In the genomic region with DNA sequence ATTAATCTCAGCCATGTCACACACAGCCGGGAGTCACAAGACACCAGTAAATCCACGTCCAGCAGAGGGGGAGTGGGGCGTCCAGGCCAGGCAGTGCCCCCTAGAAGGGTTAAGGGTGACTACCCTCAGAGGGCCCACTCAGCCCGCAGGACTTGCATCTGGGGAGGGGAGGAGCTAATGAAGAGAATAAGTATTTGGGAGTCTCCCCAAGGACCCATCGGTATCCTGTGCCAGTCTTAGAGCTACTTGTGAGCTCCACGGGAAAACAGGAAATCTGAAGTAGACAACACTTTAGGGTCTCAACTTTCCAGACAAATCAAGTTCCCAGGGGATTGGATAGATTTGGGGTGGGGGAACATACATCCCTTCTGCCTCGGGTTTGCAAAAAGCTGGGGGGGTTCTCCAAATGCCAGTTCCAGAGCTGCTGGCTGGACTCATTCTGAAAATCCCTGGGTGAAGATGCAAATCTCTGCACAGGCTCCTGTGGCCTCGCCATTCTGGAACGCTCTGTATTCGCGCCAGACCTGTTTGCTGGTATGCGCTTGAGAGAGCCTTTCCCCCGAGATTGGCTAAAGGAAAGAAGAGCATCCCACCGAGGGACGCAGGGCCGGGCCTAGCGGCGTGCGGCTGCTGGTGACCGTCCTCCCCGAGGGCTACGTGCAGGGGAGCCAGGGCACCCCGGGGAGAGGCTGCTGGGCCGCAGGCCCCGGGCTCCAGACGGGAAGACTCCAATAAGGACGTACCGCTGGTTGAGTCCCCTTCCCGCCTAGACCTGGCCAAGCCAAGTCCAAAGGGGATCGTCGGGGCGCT, we compare ENCODE assay signal across 8 mouse cellular contexts. TPM values are rescaled to one million over a fixed set of nuclear protein-coding genes. Genes with fewer than 3 reads are reported as not detected.
DNase-seq lines count a peak whose midpoint lies in the region; ATAC-seq and TF ChIP-seq lines count a peak whose summit lies in the region.

No protein-coding gene starts in this region.

- H3K27ac ChIP-seq in embryonic facial prominence, embryonic 14.5 days (replicated peaks; ENCODE audit: low read depth, low read length) = peak overlapping the region; percentile 89
- peak overlapping the region; percentile 92 for H3K27ac ChIP-seq in limb, embryonic 12.5 days
- H3K27ac ChIP-seq in neural tube, embryonic 12.5 days = peak overlapping the region; percentile 83

- H3K36me3 ChIP-seq in C2C12 (ENCODE audit: control insufficient read depth, insufficient read depth) = no peaks in the 10 kb centered on the region
- peaks cover 26% of the 10 kb centered on the region for H3K36me3 ChIP-seq in embryonic facial prominence, embryonic 14.5 days (ENCODE audit: control insufficient read depth, insufficient read depth, low read length)
- H3K36me3 ChIP-seq in limb, embryonic 12.5 days = peaks cover 34% of the 10 kb centered on the region
- H3K36me3 ChIP-seq in neural tube, embryonic 12.5 days = peaks cover 24% of the 10 kb centered on the region

- DNase-seq in frontal cortex, postnatal 14 days (ENCODE audit: low spot score in 2 of 2) = no peak
- peak; percentile 27 for DNase-seq in embryonic facial prominence, embryonic 14.5 days (ENCODE audit: low spot score)
- DNase-seq in gastrocnemius, adult 18-20 months (ENCODE audit: low spot score) = no peak
- DNase-seq in B cell, adult 2 months = no peak

- peak; percentile 53 for ATAC-seq in frontal cortex, adult (ENCODE audit: low TSS enrichment)
- no peak for ATAC-seq in embryonic facial prominence, embryonic 14.5 days (ENCODE audit: low read depth)
- ATAC-seq in limb, embryonic 12.5 days (ENCODE audit: insufficient number of reproducible peaks, insufficient read depth, low FRiP score, low TSS enrichment, low read depth) = no peak; the same call in 1 of the 2 replicates
- ATAC-seq in neural tube, embryonic 12.5 days (ENCODE audit: low FRiP score, low read depth) = peak; percentile 60; the same call in 1 of the 2 replicates

- no peaks in the 10 kb centered on the region for H3K27me3 ChIP-seq in C2C12 (ENCODE audit: control insufficient read depth, insufficient read depth, insufficient read length)
- H3K27me3 ChIP-seq in embryonic facial prominence, embryonic 14.5 days (replicated peaks; ENCODE audit: control insufficient read depth, insufficient read depth, low read length) = no peaks in the 10 kb centered on the region
- H3K27me3 ChIP-seq in limb, embryonic 12.5 days = no peaks in the 10 kb centered on the region
- no peaks in the 10 kb centered on the region for H3K27me3 ChIP-seq in neural tube, embryonic 12.5 days (replicated peaks)

- no peaks in the 10 kb centered on the region for H3K79me3 ChIP-seq in C2C12 (ENCODE audit: low read depth)

- peak overlapping the region; percentile 73 for H3ac ChIP-seq in C2C12 (ENCODE audit: control insufficient read depth, insufficient read length, low read depth)

- peaks cover 8% of the 10 kb centered on the region; the same call in 1 of the 2 replicates for H3K4me1 ChIP-seq in embryonic facial prominence, embryonic 14.5 days (ENCODE audit: control insufficient read depth, insufficient read depth, low read length)
- H3K4me1 ChIP-seq in limb, embryonic 12.5 days (replicated peaks) = peaks cover 21% of the 10 kb centered on the region
- H3K4me1 ChIP-seq in neural tube, embryonic 12.5 days = peaks cover 18% of the 10 kb centered on the region

- peak overlapping the region; percentile 55 for H3K4me3 ChIP-seq in C2C12 (ENCODE audit: insufficient read depth, poor library complexity, severe bottlenecking)
- peak overlapping the region; percentile 58 for H3K4me3 ChIP-seq in embryonic facial prominence, embryonic 14.5 days (ENCODE audit: low read depth, low read length)
- peak overlapping the region; percentile 71 for H3K4me3 ChIP-seq in limb, embryonic 12.5 days (replicated peaks)
- peak overlapping the region; percentile 63 for H3K4me3 ChIP-seq in neural tube, embryonic 12.5 days

- peak overlapping the region; percentile 73 for H3K9ac ChIP-seq in embryonic facial prominence, embryonic 14.5 days (ENCODE audit: low read depth, low read length)
- H3K9ac ChIP-seq in limb, embryonic 12.5 days (replicated peaks) = peak overlapping the region; percentile 89
- peak overlapping the region; percentile 79 for H3K9ac ChIP-seq in neural tube, embryonic 12.5 days

- H3K9me3 ChIP-seq in embryonic facial prominence, embryonic 14.5 days (ENCODE audit: control insufficient read depth, low read length) = no peaks in the 10 kb centered on the region
- no peaks in the 10 kb centered on the region for H3K9me3 ChIP-seq in limb, embryonic 12.5 days
- no peaks in the 10 kb centered on the region for H3K9me3 ChIP-seq in neural tube, embryonic 12.5 days

- no peak for TF ChIP-seq CTCF in C2C12 (IDR thresholded peaks at IDR 0.05; ENCODE audit: control insufficient read depth, insufficient read depth, insufficient read length)

- 1% methylated on average over 23 of the region's 32 CpGs for WGBS in embryonic facial prominence, embryonic 14.5 days
- 1% methylated on average over 32 of the region's 32 CpGs for WGBS in limb, embryonic 12.5 days
- WGBS in neural tube, embryonic 12.5 days = 1% methylated on average over 32 of the region's 32 CpGs

- no peaks in the 10 kb centered on the region for H3K79me2 ChIP-seq in C2C12 (ENCODE audit: control insufficient read depth, insufficient read depth)

- peak overlapping the region; percentile 60 for H3K4me2 ChIP-seq in embryonic facial prominence, embryonic 14.5 days (ENCODE audit: low read depth, low read length)
- H3K4me2 ChIP-seq in limb, embryonic 12.5 days = peak overlapping the region; percentile 75
- H3K4me2 ChIP-seq in neural tube, embryonic 12.5 days (replicated peaks) = peak overlapping the region; percentile 85

TF ChIP-seq in C2C12, 6 proteins besides CTCF, POLR2A, EP300 and RAD21:
- TF ChIP-seq MYOG (IDR thresholded peaks at IDR 0.05; ENCODE audit: control insufficient read depth, extremely low read depth, insufficient read length) (no peak), FOSL1 (IDR thresholded peaks at IDR 0.05; ENCODE audit: insufficient read depth, low read length, poor library complexity, severe bottlenecking) (no peak), MYOD1 (IDR thresholded peaks at IDR 0.05; ENCODE audit: control insufficient read depth, insufficient read length, low read depth) (no peak), USF1 (IDR thresholded peaks at IDR 0.05; ENCODE audit: low read depth) (no peak), CEBPB (IDR thresholded peaks at IDR 0.05; ENCODE audit: low read depth) (no peak), MAX (IDR thresholded peaks at IDR 0.05) (no peak)

RNA-seq across cellular contexts. Expression of gene Crocc, which starts 0.5 kb away (rescaled TPM):
- polyA plus RNA-seq in C2C12 (2012; fragmentation: generic; extraction: Trizol) = 6.0 TPM
- 5.1 and 6.2 TPM in 2 replicates for polyA plus RNA-seq in embryonic facial prominence, embryonic 14.5 days (2014; fragmentation: Nextera tagmentation; extraction: Ambion mirVana)
- 11.1 and 13.2 TPM in 2 replicates for polyA plus RNA-seq in limb, embryonic 12.5 days (2016; fragmentation: Nextera tagmentation; extraction: Ambion mirVana)
- polyA plus RNA-seq in neural tube, embryonic 12.5 days (2016; fragmentation: Nextera tagmentation; extraction: Ambion mirVana) = 11.7 and 12.8 TPM in 2 replicates
- 1 to 10 TPM; 2.0 to 2.5 TPM for total RNA-seq in gastrocnemius, adult 18-20 months (2021)

RNA-seq across cellular contexts. Expression of gene Necap2, which starts 18.3 kb away (rescaled TPM):
- polyA plus RNA-seq in C2C12 (2012; fragmentation: generic; extraction: Trizol) = 70.2 TPM
- 66.5 and 78.8 TPM in 2 replicates for polyA plus RNA-seq in embryonic facial prominence, embryonic 14.5 days (2014; fragmentation: Nextera tagmentation; extraction: Ambion mirVana)
- 87.1 and 87.7 TPM in 2 replicates for polyA plus RNA-seq in limb, embryonic 12.5 days (2016; fragmentation: Nextera tagmentation; extraction: Ambion mirVana)
- 55.0 and 61.2 TPM in 2 replicates for polyA plus RNA-seq in neural tube, embryonic 12.5 days (2016; fragmentation: Nextera tagmentation; extraction: Ambion mirVana)
- total RNA-seq in gastrocnemius, adult 18-20 months (2021) = 10 to 100 TPM; 12.9 to 16.2 TPM

RNA-seq across cellular contexts. Expression of gene Spata21, which starts 28.3 kb away (rescaled TPM):
- not detected for polyA plus RNA-seq in C2C12 (2012; fragmentation: generic; extraction: Trizol)
- polyA plus RNA-seq in embryonic facial prominence, embryonic 14.5 days (2014; fragmentation: Nextera tagmentation; extraction: Ambion mirVana) = 0.33 TPM in 1 of 2 replicates, not detected in the other
- 0.28 TPM in 1 of 2 replicates, not detected in the other for polyA plus RNA-seq in limb, embryonic 12.5 days (2016; fragmentation: Nextera tagmentation; extraction: Ambion mirVana)
- 0.25 TPM in 1 of 2 replicates, not detected in the other for polyA plus RNA-seq in neural tube, embryonic 12.5 days (2016; fragmentation: Nextera tagmentation; extraction: Ambion mirVana)
- total RNA-seq in gastrocnemius, adult 18-20 months (2021) = not detected

RNA-seq across cellular contexts. Expression of gene Mfap2, which starts 49.6 kb away (rescaled TPM):
- polyA plus RNA-seq in C2C12 (2012; fragmentation: generic; extraction: Trizol) = 2.0 TPM
- 745 and 811 TPM in 2 replicates for polyA plus RNA-seq in embryonic facial prominence, embryonic 14.5 days (2014; fragmentation: Nextera tagmentation; extraction: Ambion mirVana)
- polyA plus RNA-seq in limb, embryonic 12.5 days (2016; fragmentation: Nextera tagmentation; extraction: Ambion mirVana) = 512 and 562 TPM in 2 replicates
- polyA plus RNA-seq in neural tube, embryonic 12.5 days (2016; fragmentation: Nextera tagmentation; extraction: Ambion mirVana) = 265 and 278 TPM in 2 replicates
- total RNA-seq in gastrocnemius, adult 18-20 months (2021) = 1 to 10 TPM; 1.1 to 2.3 TPM

Comparison
In these comparisons a context has a peak if more than half of its experiments do, and no peak if none do; other contexts are left out.
1. ATAC-seq: peak in frontal cortex, adult (single experiment) and neural tube, embryonic 12.5 days (single experiment); none in embryonic facial prominence, embryonic 14.5 days (single experiment) and limb, embryonic 12.5 days (single experiment).
2. Peak in every context shown above with its lines, with median percentiles within 50 percentile points of each other: H3K4me3 ChIP-seq, H3K27ac ChIP-seq, H3K4me2 ChIP-seq and H3K9ac ChIP-seq.